Mouse (Mus musculus): ENCODE measurements around the gene Gabrr1. TPM values are rescaled to one million over a fixed set of nuclear protein-coding genes. Genes with fewer than 3 reads are reported as not detected.

Gabrr1 gene
- polyA plus RNA-seq, 1 experiment = 0.01 TPM

DNA sequence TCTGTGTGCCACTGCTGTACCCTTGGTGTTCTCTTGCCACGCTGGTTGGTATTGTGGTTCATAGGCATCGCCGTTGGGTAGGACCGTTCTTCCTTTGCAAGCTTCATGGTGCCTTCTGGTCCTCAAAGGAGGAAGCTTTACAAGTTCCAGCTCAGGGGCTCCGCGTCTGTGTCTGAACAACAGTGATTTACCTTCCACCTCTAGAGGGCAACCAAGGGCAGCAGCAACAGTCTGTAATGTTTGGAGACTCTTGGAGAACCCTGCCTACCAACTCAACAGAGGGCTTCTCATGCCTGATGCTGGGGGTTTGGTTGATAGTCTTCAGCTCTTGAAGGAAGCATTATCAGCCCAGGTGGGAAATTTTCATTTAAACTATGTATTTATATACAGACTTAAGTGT lies 7.8 kb upstream of the Gabrr1 start:
- no peaks in the 10 kb centered on the region for H3K36me3 ChIP-seq (ENCODE audit: control insufficient read depth, insufficient read depth)
- H3ac ChIP-seq (ENCODE audit: control insufficient read depth, insufficient read length, low read depth) = no peak overlapping the region
- H3K27me3 ChIP-seq (ENCODE audit: control insufficient read depth, insufficient read depth, insufficient read length) = no peaks in the 10 kb centered on the region
- H3K4me3 ChIP-seq (ENCODE audit: insufficient read depth, poor library complexity, severe bottlenecking) = no peak overlapping the region
- TF ChIP-seq FOSL1 (IDR thresholded peaks at IDR 0.05; ENCODE audit: insufficient read depth, low read length, poor library complexity, severe bottlenecking) (no peak), CEBPB (IDR thresholded peaks at IDR 0.05; ENCODE audit: low read depth) (no peak), MAX (IDR thresholded peaks at IDR 0.05) (no peak)
- H3K79me2 ChIP-seq (ENCODE audit: control insufficient read depth, insufficient read depth) = no peaks in the 10 kb centered on the region
- H3K79me3 ChIP-seq (ENCODE audit: low read depth) = no peaks in the 10 kb centered on the region

DNA sequence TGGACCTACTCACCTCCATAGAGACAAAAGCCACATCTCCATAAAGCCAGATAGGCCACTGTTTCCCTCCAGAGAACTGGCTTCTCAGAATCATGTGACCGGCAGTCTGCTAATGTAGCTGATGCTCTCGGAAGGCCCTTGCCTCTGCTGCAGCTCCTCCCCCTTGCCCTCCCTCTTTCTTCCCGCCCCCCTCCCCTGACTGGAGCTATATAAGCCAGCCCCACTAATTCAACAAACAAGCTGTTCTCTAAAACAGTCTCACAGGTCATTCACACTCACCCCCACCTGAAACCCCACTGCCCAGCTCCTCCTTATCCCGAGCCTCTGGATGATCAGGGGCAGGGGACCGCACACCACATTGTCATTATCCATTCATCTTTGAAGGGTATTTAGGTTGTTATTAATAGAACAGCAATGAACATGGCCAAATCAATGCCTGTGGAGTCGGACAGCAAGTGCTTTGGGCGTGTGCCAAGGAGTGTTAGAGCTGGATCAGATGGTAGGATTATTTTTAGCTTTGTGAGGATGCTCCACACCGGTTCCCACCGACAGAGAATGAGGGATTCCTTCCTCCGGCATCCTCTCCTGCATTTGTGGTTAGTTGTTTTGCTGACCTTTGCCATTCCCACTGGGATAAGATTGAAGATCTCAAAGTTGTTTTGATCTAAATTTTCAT lies 6.8 kb upstream of the Gabrr1 start:
- no peak for TF ChIP-seq USF1 (IDR thresholded peaks at IDR 0.05; ENCODE audit: low read depth)
- TF ChIP-seq MYOD1 (IDR thresholded peaks at IDR 0.05; ENCODE audit: control insufficient read depth, insufficient read length, low read depth) = no peak
- TF ChIP-seq MYOG (IDR thresholded peaks at IDR 0.05; ENCODE audit: control insufficient read depth, extremely low read depth, insufficient read length) = no peak
- TF ChIP-seq FOSL1 (IDR thresholded peaks at IDR 0.05; ENCODE audit: insufficient read depth, low read length, poor library complexity, severe bottlenecking) = no peak
- no peaks in the 10 kb centered on the region for H3K27me3 ChIP-seq (ENCODE audit: control insufficient read depth, insufficient read depth, insufficient read length)
- no peak overlapping the region for H3K4me3 ChIP-seq (ENCODE audit: insufficient read depth, poor library complexity, severe bottlenecking)
- H3K36me3 ChIP-seq (ENCODE audit: control insufficient read depth, insufficient read depth) = no peaks in the 10 kb centered on the region
- no peaks in the 10 kb centered on the region for H3K79me2 ChIP-seq (ENCODE audit: control insufficient read depth, insufficient read depth)
- no peaks in the 10 kb centered on the region for H3K79me3 ChIP-seq (ENCODE audit: low read depth)
- H3ac ChIP-seq (ENCODE audit: control insufficient read depth, insufficient read length, low read depth) = no peak overlapping the region

DNA sequence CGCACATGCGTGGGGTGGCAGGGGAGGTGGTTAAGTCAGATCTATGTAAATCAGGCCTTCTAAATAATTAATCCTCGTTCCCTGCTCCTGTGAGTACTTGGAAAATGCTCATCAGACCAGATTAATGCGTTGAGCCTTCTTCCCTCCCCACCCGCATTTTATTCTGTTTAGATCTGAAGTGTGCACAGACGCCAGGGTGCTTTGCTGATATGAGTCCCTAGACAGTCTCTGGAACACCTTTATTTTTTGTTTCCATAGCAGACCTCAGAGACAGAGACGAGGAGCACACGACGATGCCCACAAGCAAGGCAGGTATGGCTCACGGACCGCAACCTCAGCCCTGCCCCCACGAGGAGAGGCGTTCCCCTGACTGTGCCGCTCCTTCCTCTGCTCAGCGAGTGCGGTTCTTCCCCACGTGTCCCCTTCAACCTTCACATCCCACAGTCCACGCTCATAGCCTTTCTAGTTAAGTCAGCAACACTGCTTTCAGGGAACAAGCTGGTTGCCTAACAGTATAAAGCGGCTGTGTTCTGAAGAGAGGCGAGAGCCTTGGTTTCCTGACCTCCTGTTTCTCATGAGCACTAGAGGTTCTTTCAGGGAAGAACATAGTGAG lies 14.5 kb downstream of the Gabrr1 start:
- H3K79me2 ChIP-seq (ENCODE audit: control insufficient read depth, insufficient read depth) = no peaks in the 10 kb centered on the region
- no peak overlapping the region for H3ac ChIP-seq (ENCODE audit: control insufficient read depth, insufficient read length, low read depth)
- H3K36me3 ChIP-seq (ENCODE audit: control insufficient read depth, insufficient read depth) = no peaks in the 10 kb centered on the region
- H3K27me3 ChIP-seq (ENCODE audit: control insufficient read depth, insufficient read depth, insufficient read length) = peaks cover 17% of the 10 kb centered on the region
- H3K79me3 ChIP-seq (ENCODE audit: low read depth) = no peaks in the 10 kb centered on the region
- no peak overlapping the region for H3K4me3 ChIP-seq (ENCODE audit: insufficient read depth, poor library complexity, severe bottlenecking)
- no peak for TF ChIP-seq MYOD1 (IDR thresholded peaks at IDR 0.05; ENCODE audit: control insufficient read depth, insufficient read length, low read depth)
- TF ChIP-seq CTCF (IDR thresholded peaks at IDR 0.05; ENCODE audit: control insufficient read depth, insufficient read depth, insufficient read length) = no peak
- no peak for TF ChIP-seq MAX (IDR thresholded peaks at IDR 0.05)
- TF ChIP-seq USF1 (IDR thresholded peaks at IDR 0.05; ENCODE audit: low read depth) = no peak
- no peak for TF ChIP-seq FOSL1 (IDR thresholded peaks at IDR 0.05; ENCODE audit: insufficient read depth, low read length, poor library complexity, severe bottlenecking)
- TF ChIP-seq MYOG (IDR thresholded peaks at IDR 0.05; ENCODE audit: control insufficient read depth, extremely low read depth, insufficient read length) = no peak
- TF ChIP-seq CEBPB (IDR thresholded peaks at IDR 0.05; ENCODE audit: low read depth) = no peak

DNA sequence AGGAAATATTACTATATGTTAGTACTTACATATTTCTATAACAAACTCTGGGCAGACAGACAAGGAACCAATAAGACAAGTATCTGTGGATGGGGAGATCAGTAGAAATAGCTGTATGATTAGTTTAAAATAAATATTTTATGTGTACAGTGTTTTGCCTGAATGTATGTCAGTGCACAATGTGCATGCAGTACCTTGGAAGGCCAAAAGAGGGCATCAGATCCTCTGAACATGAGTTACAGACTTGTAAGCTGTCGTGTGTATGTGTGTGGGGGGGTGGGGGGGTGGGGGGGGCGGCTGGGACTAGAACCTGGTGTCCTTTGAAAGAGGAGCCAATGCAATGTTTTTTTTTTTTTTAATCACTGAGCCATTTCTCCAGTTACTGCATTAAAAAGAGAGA lies 15.5 kb downstream of the Gabrr1 start:
- peaks cover 22% of the 10 kb centered on the region for H3K27me3 ChIP-seq (ENCODE audit: control insufficient read depth, insufficient read depth, insufficient read length)
- no peaks in the 10 kb centered on the region for H3K36me3 ChIP-seq (ENCODE audit: control insufficient read depth, insufficient read depth)
- no peak overlapping the region for H3ac ChIP-seq (ENCODE audit: control insufficient read depth, insufficient read length, low read depth)
- TF ChIP-seq MYOG (IDR thresholded peaks at IDR 0.05; ENCODE audit: control insufficient read depth, extremely low read depth, insufficient read length) (no peak), MYOD1 (IDR thresholded peaks at IDR 0.05; ENCODE audit: control insufficient read depth, insufficient read length, low read depth) (no peak), USF1 (IDR thresholded peaks at IDR 0.05; ENCODE audit: low read depth) (no peak), FOSL1 (IDR thresholded peaks at IDR 0.05; ENCODE audit: insufficient read depth, low read length, poor library complexity, severe bottlenecking) (no peak), CTCF (IDR thresholded peaks at IDR 0.05; ENCODE audit: control insufficient read depth, insufficient read depth, insufficient read length) (no peak), MAX (IDR thresholded peaks at IDR 0.05) (no peak), CEBPB (IDR thresholded peaks at IDR 0.05; ENCODE audit: low read depth) (no peak)
- H3K79me3 ChIP-seq (ENCODE audit: low read depth) = no peaks in the 10 kb centered on the region
- no peaks in the 10 kb centered on the region for H3K79me2 ChIP-seq (ENCODE audit: control insufficient read depth, insufficient read depth)
- no peak overlapping the region for H3K4me3 ChIP-seq (ENCODE audit: insufficient read depth, poor library complexity, severe bottlenecking)

DNA sequence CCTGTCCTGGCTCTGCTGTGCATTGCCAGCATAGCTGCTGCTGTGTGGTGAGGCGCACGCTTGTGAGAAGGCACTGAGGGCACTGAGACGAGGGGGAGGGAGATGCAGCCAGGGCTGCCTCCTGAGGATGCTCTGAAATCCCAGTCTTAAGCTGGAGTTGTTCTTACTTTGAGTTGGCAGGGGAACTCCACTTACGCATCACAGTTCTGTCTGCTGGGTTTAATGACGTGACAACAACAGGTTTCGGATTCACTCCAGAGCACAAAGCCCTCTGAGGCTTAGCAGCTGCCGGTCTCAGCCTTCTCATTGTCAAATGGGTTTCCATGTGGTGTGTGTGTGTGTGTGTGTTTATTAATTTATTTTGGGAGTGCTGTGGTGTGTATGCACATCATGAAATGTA lies 16.8 kb downstream of the Gabrr1 start:
- no peaks in the 10 kb centered on the region for H3K79me3 ChIP-seq (ENCODE audit: low read depth)
- H3K79me2 ChIP-seq (ENCODE audit: control insufficient read depth, insufficient read depth) = no peaks in the 10 kb centered on the region
- peaks cover 19% of the 10 kb centered on the region for H3K27me3 ChIP-seq (ENCODE audit: control insufficient read depth, insufficient read depth, insufficient read length)
- no peaks in the 10 kb centered on the region for H3K36me3 ChIP-seq (ENCODE audit: control insufficient read depth, insufficient read depth)
- H3K4me3 ChIP-seq (ENCODE audit: insufficient read depth, poor library complexity, severe bottlenecking) = no peak overlapping the region
- TF ChIP-seq CTCF (IDR thresholded peaks at IDR 0.05; ENCODE audit: control insufficient read depth, insufficient read depth, insufficient read length) (no peak), MAX (IDR thresholded peaks at IDR 0.05) (no peak), FOSL1 (IDR thresholded peaks at IDR 0.05; ENCODE audit: insufficient read depth, low read length, poor library complexity, severe bottlenecking) (no peak), CEBPB (IDR thresholded peaks at IDR 0.05; ENCODE audit: low read depth) (no peak), MYOD1 (IDR thresholded peaks at IDR 0.05; ENCODE audit: control insufficient read depth, insufficient read length, low read depth) (no peak), MYOG (IDR thresholded peaks at IDR 0.05; ENCODE audit: control insufficient read depth, extremely low read depth, insufficient read length) (no peak), USF1 (IDR thresholded peaks at IDR 0.05; ENCODE audit: low read depth) (no peak)
- H3ac ChIP-seq (ENCODE audit: control insufficient read depth, insufficient read length, low read depth) = no peak overlapping the region
